Mouse (Mus musculus) B cell, adult (primary cell): ENCODE measurements around the gene Xylt1. TPM values are rescaled to one million over a fixed set of nuclear protein-coding genes. Genes with fewer than 3 reads are reported as not detected.

Source experiments
- total RNA-seq: library from RNA; stranded (reverse); gene quantifications from 4 replicates; pipeline ENCODE4 v1.2.4, GENCODE M21; 2023; ENCODE audit not compliant: inconsistent age

Gene Xylt1
- total RNA-seq = 69.9 to 81.4 TPM (median 74.8 TPM) in 4 replicates

GRCm38 (mm10) chr7:117380418-117381187 lies at the start of gene Xylt1:
Xylt1 (plus strand) TSS chr7:117380979.

